8 mouse cellular contexts compared by ENCODE assay signal in the genomic region with DNA sequence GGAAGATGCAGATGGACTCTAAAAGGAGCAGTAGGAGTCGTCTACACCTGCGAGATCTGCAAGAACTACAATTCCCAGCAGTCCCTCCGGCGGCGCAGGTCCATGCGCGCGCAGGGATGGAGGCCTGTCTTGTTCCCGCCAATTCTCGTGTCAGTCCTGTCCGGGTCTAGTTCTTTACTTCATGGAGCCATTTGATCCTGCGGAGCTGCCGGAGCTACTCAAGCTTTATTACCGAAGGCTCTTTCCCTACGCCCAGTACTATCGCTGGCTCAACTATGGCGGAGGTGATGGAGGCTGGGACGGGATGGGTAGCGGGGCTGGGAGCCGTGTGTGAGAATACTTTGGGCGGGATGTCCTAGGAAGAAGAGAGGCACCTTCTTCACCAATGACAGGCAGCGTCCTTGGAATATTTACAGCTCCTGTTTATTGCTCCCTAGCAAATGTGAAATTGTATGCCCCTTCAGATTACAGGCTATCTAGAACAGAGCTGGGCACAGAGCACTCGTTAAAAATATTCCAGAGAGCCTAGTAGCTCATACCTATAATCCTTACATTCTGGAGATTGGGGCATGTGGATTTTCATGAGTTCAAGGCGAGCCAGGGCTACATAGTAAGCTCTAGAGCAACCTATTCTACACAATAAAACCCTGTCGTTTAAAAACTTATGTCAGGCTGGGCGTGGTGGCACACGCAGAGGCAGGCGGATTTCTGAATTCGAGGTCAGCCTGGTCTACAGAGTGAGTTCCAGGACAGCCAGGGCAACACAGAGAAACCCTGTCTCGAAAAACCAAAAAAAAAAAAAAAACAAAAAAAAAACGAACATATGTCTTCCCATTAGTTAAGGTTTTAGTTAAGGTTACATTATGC. TPM values are rescaled to one million over a fixed set of nuclear protein-coding genes. Genes with fewer than 3 reads are reported as not detected.
DNase-seq lines count a peak whose midpoint lies in the region; ATAC-seq lines count a peak whose summit lies in the region.

A gene (plus strand): TSS at position 101 of the 867 bp plus-strand sequence.

- H3K9me3 ChIP-seq in hindbrain, embryonic 11.5 days (ENCODE audit: control insufficient read depth, low read length), result no peaks in the 10 kb centered on the region

- H3K36me3 ChIP-seq in hindbrain, embryonic 11.5 days (ENCODE audit: control insufficient read depth, insufficient read depth, low read length), result 0 out of 2 replicates have a peak, but pooled peaks cover 3% of the 10 kb centered on the region

- WGBS in hindbrain, embryonic 11.5 days, result 6% methylated on average over 31 of the region's 31 CpGs

- no peaks in the 10 kb centered on the region for H3K4me1 ChIP-seq in hindbrain, embryonic 11.5 days (replicated peaks; ENCODE audit: control insufficient read depth, insufficient read depth, low read length)

- H3K27me3 ChIP-seq in hindbrain, embryonic 11.5 days (ENCODE audit: control insufficient read depth, insufficient read depth, low read length), result no peaks in the 10 kb centered on the region

- 0 out of 2 replicates have a peak within 1 kb of the TSS, but pooled peaks have one; percentile 17 for H3K27ac ChIP-seq in hindbrain, embryonic 11.5 days (ENCODE audit: low read depth, low read length)

- DNase-seq in NIH3T3 (ENCODE audit: low read depth), result peak; percentile 90
- DNase-seq in cerebellum, adult 9-10 months, result peak; percentile 88
- DNase-seq in frontal cortex, adult 2 months (ENCODE audit: extremely low spot score in 1 of 2, low spot score in 1 of 2), result peak; percentile 67 to 86
- DNase-seq in hindbrain, embryonic 11.5 days (ENCODE audit: low spot score), result peak; percentile 88
- peak; percentile 56 to 68 for DNase-seq in layer of hippocampus, postnatal 25 days (ENCODE audit: extremely low spot score in 1 of 2, low spot score in 1 of 2)
- peak; percentile 84 for DNase-seq in lung, postnatal 25 days (ENCODE audit: low spot score)
- DNase-seq in retina, adult 2 months (ENCODE audit: low read depth, low spot score), result peak; percentile 59
- DNase-seq in thymus, postnatal 25 days, result peak; percentile 87

- ATAC-seq in hindbrain, embryonic 11.5 days (ENCODE audit: low FRiP score), result peak; percentile 96

- peak within 1 kb of the TSS; percentile 52 for H3K4me2 ChIP-seq in hindbrain, embryonic 11.5 days (replicated peaks; ENCODE audit: low read depth, low read length)

- peak within 1 kb of the TSS; percentile 58 for H3K9ac ChIP-seq in hindbrain, embryonic 11.5 days (ENCODE audit: low read depth, low read length)

- peak within 1 kb of the TSS; percentile 54 for H3K4me3 ChIP-seq in hindbrain, embryonic 11.5 days (ENCODE audit: low read depth, low read length)

RNA-seq across cellular contexts. Expression of the gene that starts here (rescaled TPM):
- polyA plus RNA-seq in frontal cortex, adult 2 months (2012; rRNA removed), result 9.5 and 9.9 TPM in 2 replicates
- polyA plus RNA-seq in hindbrain, embryonic 11.5 days (2014; fragmentation: Nextera tagmentation; extraction: Ambion mirVana), result 87.8 and 88.3 TPM in 2 replicates
- total RNA-seq in layer of hippocampus, postnatal 25 days (2021), result 1 to 10 TPM; 6.6 to 6.8 TPM

Comparison
In these comparisons a context has a peak if more than half of its experiments do, and no peak if none do; other contexts are left out.
1. Peak in every context shown above with its lines: DNase-seq, ATAC-seq, H3K4me3 ChIP-seq and H3K27ac ChIP-seq.